Mouse (Mus musculus) stomach, embryonic 14.5 days (tissue): ENCODE data around the gene Prdm5. TPM values are rescaled to one million over a fixed set of nuclear protein-coding genes. Genes with fewer than 3 reads are reported as not detected.

Experiments
- ATAC-seq: fragments of 200-750 bp; cut with Nextera tagmentation; 2 replicates; pipeline ENCODE4 v1.8.0; 2017; ENCODE audit warnings: low read depth, moderate TSS enrichment; ENCODE audit not compliant: insufficient number of reproducible peaks, insufficient read depth, low FRiP score
- H3K27ac ChIP-seq: fragments of 300-500 bp; sonication (generic); 2 replicates; pipeline ENCODE4 v1.5.1; 2014; ENCODE audit warnings: mild to moderate bottlenecking, low read length, moderate library complexity, mixed read lengths
- H3K27me3 ChIP-seq: fragments of 300-500 bp; sonication (generic); 2 replicates; pipeline ENCODE4 v1.6.1; 2014; ENCODE audit warnings: low read length, control low read depth, mixed read lengths; ENCODE audit not compliant: control insufficient read depth, insufficient read depth
- H3K36me3 ChIP-seq: fragments of 300-500 bp; sonication (generic); 2 replicates; pipeline ENCODE4 v1.6.1; 2014; ENCODE audit warnings: mild to moderate bottlenecking, control low read depth, low read length, moderate library complexity, mixed read lengths; ENCODE audit not compliant: control insufficient read depth, insufficient read depth
- H3K4me1 ChIP-seq: fragments of 300-500 bp; sonication (generic); 2 replicates; pipeline ENCODE4 v1.6.1; 2014; ENCODE audit warnings: low read length, control low read depth, mixed read lengths; ENCODE audit not compliant: control insufficient read depth, insufficient read depth
- H3K4me2 ChIP-seq: fragments of 300-500 bp; sonication (generic); replicated peaks from 2 replicates; pipeline ENCODE4 v1.6.1; 2014; ENCODE audit warnings: low read depth, low read length, control low read depth
- H3K4me3 ChIP-seq: fragments of 300-500 bp; sonication (generic); 2 replicates; pipeline ENCODE4 v1.5.1; 2014; ENCODE audit warnings: low read depth, low read length, control low read depth
- H3K9ac ChIP-seq: fragments of 300-500 bp; sonication (generic); replicated peaks from 2 replicates; pipeline ENCODE4 v1.6.1; 2014; ENCODE audit warnings: low read depth, mild to moderate bottlenecking, control low read depth, low read length, moderate library complexity, mixed read lengths
- H3K9me3 ChIP-seq: fragments of 300-500 bp; sonication (generic); 2 replicates; pipeline ENCODE4 v1.6.1; 2016; ENCODE audit warnings: low read depth, low read length, control low read depth; ENCODE audit not compliant: control insufficient read depth
- WGBS: fragments of 180-500 bp; shearing (Covaris S2); extraction: QIAGEN DNeasy Blood & Tissue Kit; methylation state at CpG from one replicate; pipeline ENCODE4 v1.1.7; 2014; 5-methylcytosine and 5-hydroxymethylcytosine counted together
- polyA plus RNA-seq: library from polyadenylated mRNA; unstranded; fragments of >200 nt; fragmentation: Nextera tagmentation; extraction: Ambion mirVana; gene quantifications from 2 replicates; pipeline ENCODE4 v1.2.1, GENCODE M21; 2014

The Prdm5 gene
- polyA plus RNA-seq, 1 experiment from 2014 or later, result 27.0 TPM

DNA sequence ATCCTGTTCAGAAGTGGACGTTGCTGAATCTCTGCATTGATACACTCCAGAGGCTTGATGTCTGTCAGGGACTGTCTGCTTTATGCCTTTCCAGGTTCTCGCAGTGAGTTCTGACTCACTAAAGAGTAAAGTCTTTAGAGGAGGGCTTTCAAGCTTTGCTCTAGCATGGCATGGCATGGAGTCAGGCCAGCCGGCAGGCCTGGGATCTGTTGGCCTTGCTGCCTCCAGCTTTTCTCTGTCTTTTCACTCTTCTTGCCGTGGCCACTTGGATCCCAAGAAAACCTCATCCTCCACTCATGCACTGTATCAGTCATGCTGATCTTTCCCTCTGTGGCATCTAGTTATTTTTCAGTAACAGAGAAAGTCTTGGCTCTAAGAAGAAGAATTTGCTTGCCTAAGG, 87.1 kb downstream of the Prdm5 start:
- H3K4me3 ChIP-seq, result no peak overlapping the region
- H3K27me3 ChIP-seq, result no peaks in the 10 kb centered on the region
- H3K9me3 ChIP-seq, result no peaks in the 10 kb centered on the region
- no peak overlapping the region for H3K4me2 ChIP-seq
- H3K4me1 ChIP-seq, result no peaks in the 10 kb centered on the region
- ATAC-seq, result no peak
- no peaks in the 10 kb centered on the region; the same call in 1 of the 2 replicates for H3K36me3 ChIP-seq
- no peak overlapping the region for H3K27ac ChIP-seq
- H3K9ac ChIP-seq, result no peak overlapping the region
- 89% methylated on average over 4 of the region's 4 CpGs for WGBS

- H3K4me2 ChIP-seq, result no peak overlapping the region
- H3K9me3 ChIP-seq, result no peaks in the 10 kb centered on the region
- no peak overlapping the region for H3K9ac ChIP-seq
- no peak overlapping the region for H3K4me3 ChIP-seq
- ATAC-seq, result no peak
- no peaks in the 10 kb centered on the region for H3K27me3 ChIP-seq
- H3K36me3 ChIP-seq, result no peaks in the 10 kb centered on the region; the same call in 1 of the 2 replicates
- H3K4me1 ChIP-seq, result no peaks in the 10 kb centered on the region
- WGBS, result 50% methylated on average over 6 of the region's 6 CpGs
- H3K27ac ChIP-seq, result no peak overlapping the region
These were observed 93.0 kb downstream of the Prdm5 start for GRCm38 (mm10) chr6:65871754-65872278.

GRCm38 (mm10) chr6:65878300-65878699, 99.5 kb downstream of the Prdm5 start:
- 76% methylated on average over 1 of the region's 1 CpGs for WGBS
- no peak for ATAC-seq
- Histone ChIP-seq H3K4me3 (no peak overlapping the region), H3K4me2 (no peak overlapping the region), H3K36me3 (no peaks in the 10 kb centered on the region), H3K9me3 (no peaks in the 10 kb centered on the region), H3K27me3 (no peaks in the 10 kb centered on the region), H3K9ac (no peak overlapping the region), H3K27ac (no peak overlapping the region), H3K4me1 (no peaks in the 10 kb centered on the region)

GRCm38 (mm10) chr6:65888835-65889234, 110.0 kb downstream of the Prdm5 start:
- no peaks in the 10 kb centered on the region for H3K27me3 ChIP-seq
- H3K36me3 ChIP-seq, result 0 out of 2 replicates have a peak, but pooled peaks cover 3% of the 10 kb centered on the region
- no peak overlapping the region for H3K4me2 ChIP-seq
- no peak overlapping the region for H3K4me3 ChIP-seq
- WGBS, result 86% methylated on average over 1 of the region's 1 CpGs
- no peak overlapping the region for H3K9ac ChIP-seq
- no peaks in the 10 kb centered on the region for H3K9me3 ChIP-seq
- no peak for ATAC-seq
- no peak overlapping the region for H3K27ac ChIP-seq
- no peaks in the 10 kb centered on the region for H3K4me1 ChIP-seq

DNA sequence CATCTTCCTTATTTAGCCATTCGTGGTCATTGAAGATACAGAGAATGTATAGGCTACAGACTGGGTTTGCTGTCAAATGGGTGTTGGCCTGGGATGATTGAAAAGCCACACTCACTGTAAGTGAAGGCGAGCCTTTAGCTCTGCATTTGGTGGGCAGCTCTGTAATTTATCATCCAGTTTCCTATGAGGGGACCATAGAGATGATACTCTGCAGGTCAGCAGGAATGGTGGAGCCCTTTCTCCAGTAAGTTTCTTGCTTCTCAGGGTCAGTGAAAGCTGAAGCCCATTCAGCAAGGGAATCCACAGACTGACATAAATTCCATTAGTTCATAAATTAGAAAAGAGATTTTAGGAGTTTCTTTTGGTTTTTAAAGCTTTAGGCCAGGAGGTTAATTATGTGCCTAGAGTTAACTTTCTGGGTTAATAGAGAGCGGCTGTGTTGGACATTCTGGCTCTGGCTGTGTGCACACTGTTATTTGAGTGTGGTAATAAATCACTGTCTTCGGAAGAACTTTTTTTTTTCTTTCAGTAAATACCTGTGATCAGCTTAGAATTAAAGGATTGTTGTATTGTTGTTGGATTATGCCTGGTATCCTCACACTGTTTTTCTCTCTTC, 113.4 kb downstream of the Prdm5 start:
- H3K9ac ChIP-seq, result no peak overlapping the region
- WGBS, result 56% methylated on average over 4 of the region's 4 CpGs
- ATAC-seq, result no peak
- 0 out of 2 replicates have a peak, but pooled peaks cover 3% of the 10 kb centered on the region for H3K36me3 ChIP-seq
- H3K4me3 ChIP-seq, result no peak overlapping the region
- no peaks in the 10 kb centered on the region for H3K27me3 ChIP-seq
- no peak overlapping the region for H3K27ac ChIP-seq
- H3K4me2 ChIP-seq, result no peak overlapping the region
- H3K9me3 ChIP-seq, result no peaks in the 10 kb centered on the region
- no peaks in the 10 kb centered on the region for H3K4me1 ChIP-seq

GRCm38 (mm10) chr6:65906657-65907182, 127.9 kb downstream of the Prdm5 start:
- no peaks in the 10 kb centered on the region for H3K4me1 ChIP-seq
- H3K27ac ChIP-seq, result no peak overlapping the region
- WGBS, result 60% methylated on average over 2 of the region's 2 CpGs
- ATAC-seq, result no peak
- H3K9me3 ChIP-seq, result no peaks in the 10 kb centered on the region
- no peak overlapping the region for H3K4me2 ChIP-seq
- peaks cover 4% of the 10 kb centered on the region; the same call in 1 of the 2 replicates for H3K36me3 ChIP-seq
- no peak overlapping the region for H3K9ac ChIP-seq
- H3K4me3 ChIP-seq, result no peak overlapping the region
- H3K27me3 ChIP-seq, result no peaks in the 10 kb centered on the region

- H3K27ac ChIP-seq, result no peak overlapping the region
- H3K4me1 ChIP-seq, result no peaks in the 10 kb centered on the region
- H3K4me3 ChIP-seq, result no peak overlapping the region
- 83% methylated on average over 5 of the region's 5 CpGs for WGBS
- H3K9ac ChIP-seq, result no peak overlapping the region
- ATAC-seq, result no peak
- H3K9me3 ChIP-seq, result no peaks in the 10 kb centered on the region
- no peaks in the 10 kb centered on the region for H3K36me3 ChIP-seq
- H3K27me3 ChIP-seq, result no peaks in the 10 kb centered on the region
- no peak overlapping the region for H3K4me2 ChIP-seq
These were observed 136.6 kb downstream of the Prdm5 start for GRCm38 (mm10) chr6:65915421-65915820.

- Histone ChIP-seq H3K9ac (no peak overlapping the region), H3K4me2 (no peak overlapping the region), H3K27me3 (no peaks in the 10 kb centered on the region), H3K27ac (no peak overlapping the region), H3K4me1 (no peaks in the 10 kb centered on the region), H3K4me3 (no peak overlapping the region), H3K9me3 (no peaks in the 10 kb centered on the region), H3K36me3 (no peaks in the 10 kb centered on the region)
- WGBS, result 76% methylated on average over 3 of the region's 3 CpGs
- no peak for ATAC-seq
These were observed 142.9 kb downstream of the Prdm5 start for GRCm38 (mm10) chr6:65921703-65922102.
